Mouse (Mus musculus): ENCODE results near the gene Herc1.
A peak's percentile ranks its signal among the peaks of the same experiment; 100 is the strongest.

Gene Herc1

GRCm38 (mm10) chr9:66503879-66504411 is 153.7 kb downstream of the Herc1 start:
- DNase-seq, result no peak

GRCm38 (mm10) chr9:66504518-66504917 is 154.3 kb downstream of the Herc1 start:
- DNase-seq, result no peak

- no peak for DNase-seq
Measured at GRCm38 (mm10) chr9:66505141-66505917, 155.1 kb downstream of the Herc1 start.

DNA sequence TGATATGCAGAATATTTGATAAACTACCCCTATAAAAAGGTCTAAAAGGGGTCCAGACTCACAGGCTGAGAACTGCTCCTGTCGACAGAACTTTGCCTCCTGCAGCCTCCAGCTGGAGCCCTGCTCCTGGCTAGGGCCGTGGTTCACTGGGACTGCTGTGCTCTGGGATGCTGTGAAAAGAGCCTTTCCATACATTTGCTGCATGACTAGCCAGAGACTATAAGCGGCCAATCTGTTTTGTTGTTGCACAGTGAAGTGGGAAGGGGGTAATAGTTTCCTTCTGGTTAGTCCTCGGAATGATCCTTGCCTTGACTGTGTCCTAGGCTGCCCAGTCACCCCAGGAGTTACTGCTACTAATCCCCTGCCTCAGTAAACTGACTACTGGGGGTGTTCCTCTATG is 155.8 kb downstream of the Herc1 start:
- no peak for DNase-seq

DNA sequence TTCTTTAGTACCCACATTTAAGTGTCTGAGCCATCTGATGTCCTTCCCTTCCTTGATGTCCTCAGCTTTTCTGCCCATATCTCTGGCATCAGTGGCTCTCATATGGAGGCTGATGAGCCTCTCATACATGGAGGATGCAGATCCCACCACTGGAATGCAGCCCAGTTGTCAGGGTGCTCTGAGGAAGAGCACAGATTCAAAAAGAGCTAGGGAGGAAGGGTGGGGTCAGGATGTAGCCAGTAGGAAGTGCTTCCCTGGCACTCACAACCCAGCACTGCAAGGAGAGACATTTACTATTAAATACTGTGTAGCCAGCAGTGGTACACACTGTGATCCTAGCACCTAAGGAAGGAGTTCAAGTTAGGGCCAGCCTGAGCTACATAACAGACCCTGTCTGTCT is 156.2 kb downstream of the Herc1 start:
- no peak for DNase-seq

DNA sequence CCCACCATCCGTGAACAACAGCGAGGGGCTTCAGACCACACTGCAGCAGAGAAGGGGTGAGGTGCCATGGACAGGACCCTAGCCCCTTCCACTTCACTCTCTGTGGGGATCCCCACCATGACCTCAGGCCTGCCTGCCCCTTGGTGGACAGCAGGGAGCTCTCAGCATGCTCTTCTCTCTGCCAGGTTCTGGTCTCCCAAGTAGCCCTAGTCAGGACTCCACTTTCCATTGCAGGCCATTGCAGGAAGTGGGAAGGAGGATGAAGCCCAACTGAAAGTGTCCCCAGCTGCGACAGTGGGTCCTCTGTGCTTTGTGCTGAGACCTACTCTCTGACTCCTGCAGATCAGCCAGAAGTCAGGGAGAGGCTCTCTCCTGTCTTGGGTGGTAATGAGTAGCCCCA is 157.4 kb downstream of the Herc1 start:
- peak in 1 of 2 experiments; percentile 12 for DNase-seq

DNA sequence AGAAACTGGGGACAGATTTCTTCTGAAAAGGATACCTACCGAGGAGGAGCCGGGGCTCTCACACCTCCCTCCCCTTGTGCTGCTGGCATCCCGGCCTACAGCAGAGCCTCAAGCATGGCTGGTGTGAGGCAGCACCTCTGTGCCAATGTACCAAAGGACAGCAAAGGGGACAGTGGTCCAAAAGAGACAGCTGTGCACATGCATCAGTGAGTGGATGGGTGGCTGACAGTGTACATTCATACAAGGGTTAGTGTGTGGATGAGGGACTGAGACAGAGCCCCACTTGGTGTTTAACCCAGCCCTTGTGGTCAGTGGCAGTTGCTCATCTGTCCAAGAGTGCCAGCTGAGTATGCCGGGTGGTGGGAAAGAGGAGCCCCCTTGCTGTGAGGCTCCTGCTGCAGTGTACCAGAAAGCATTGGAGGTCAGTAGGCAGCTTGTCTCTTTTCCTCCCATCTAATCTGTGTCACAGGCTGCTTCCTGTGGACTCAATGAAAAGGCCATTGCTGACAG is 158.7 kb downstream of the Herc1 start:
- peak in 1 of 2 experiments; percentile 21 for DNase-seq

GRCm38 (mm10) chr9:66510351-66510841 is 160.1 kb downstream of the Herc1 start:
- DNase-seq, result peak; percentile 70 to 77

- peak; percentile 43 to 47 for DNase-seq
Measured at GRCm38 (mm10) chr9:66510944-66511343, 160.7 kb downstream of the Herc1 start.

- peak; percentile 92 to 96 for DNase-seq
Measured at GRCm38 (mm10) chr9:66511580-66512350, 161.5 kb downstream of the Herc1 start.

DNA sequence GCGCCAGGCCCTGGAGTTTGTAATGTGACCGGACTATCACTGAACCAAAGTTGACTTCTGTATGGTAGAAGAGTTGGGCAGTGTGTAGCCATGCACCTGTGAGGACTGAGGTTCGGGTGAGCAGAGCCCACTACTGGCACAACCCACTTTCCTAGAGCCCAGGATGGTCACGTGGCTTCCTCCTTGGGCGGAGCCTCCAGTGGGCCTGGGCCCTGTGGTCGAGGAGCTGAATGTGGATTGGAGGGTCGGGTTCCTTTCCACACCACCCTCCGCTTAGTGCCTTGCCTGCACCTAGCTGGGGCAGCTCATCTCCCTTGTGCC is 162.1 kb downstream of the Herc1 start:
- peak; percentile 76 to 80 for DNase-seq

DNA sequence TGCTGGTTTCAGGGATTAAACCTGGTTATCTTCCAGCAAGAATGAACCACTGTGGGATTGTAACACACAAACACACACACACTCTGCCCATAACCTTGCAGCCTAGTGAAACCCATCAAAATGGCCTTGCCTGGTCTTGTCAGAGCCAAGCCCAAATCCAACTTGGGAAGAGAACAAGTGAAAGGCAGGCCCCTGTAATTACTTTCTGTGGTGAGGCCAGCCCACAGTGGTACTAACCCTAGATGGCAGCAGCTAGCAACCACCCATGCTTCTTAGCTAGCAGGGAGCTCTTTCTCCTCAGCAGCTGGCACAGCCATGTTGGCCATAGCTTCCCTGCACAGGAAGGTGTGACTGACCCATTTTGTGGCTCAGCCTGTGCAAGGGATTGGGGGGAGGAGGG is 162.9 kb downstream of the Herc1 start:
- DNase-seq, result peak; percentile 21 to 33

- DNase-seq, result no peak
Measured at GRCm38 (mm10) chr9:66513661-66514255, 163.5 kb downstream of the Herc1 start.

DNA sequence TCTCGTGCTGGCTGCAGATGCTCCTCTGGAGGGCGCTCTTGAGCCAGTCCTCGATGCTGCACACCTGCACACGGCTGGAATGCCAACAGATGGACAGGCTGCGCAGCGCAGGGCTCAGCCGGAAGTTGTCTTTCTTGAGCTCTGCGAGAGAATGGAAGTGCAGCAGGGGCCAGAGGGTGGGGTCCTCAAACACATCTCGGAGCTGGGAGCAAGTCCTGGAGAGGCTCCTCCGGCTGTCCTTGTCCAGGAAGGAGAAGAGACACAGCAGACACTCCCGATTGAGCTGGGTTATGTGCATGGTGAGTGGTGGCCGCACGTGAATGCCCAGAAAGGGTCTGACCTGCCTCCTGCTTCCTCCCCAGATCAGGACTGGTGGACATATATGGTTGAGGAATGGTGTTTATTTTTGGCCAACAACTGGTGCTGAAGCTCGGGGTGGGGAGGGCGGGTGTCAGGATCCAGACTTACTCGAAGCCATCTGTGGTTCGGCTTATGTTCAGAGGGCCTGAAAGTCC is 164.1 kb downstream of the Herc1 start, which contains the start of gene Fbxl22:
Gene Fbxl22, minus strand, starts transcription at position 338 of the 515 bp plus-strand sequence.
- peak; percentile 60 to 62 for DNase-seq

- no peak for DNase-seq
Measured at GRCm38 (mm10) chr9:66515115-66515514, 164.9 kb downstream of the Herc1 start.

- peak in 1 of 2 experiments; percentile 15 for DNase-seq
Measured at GRCm38 (mm10) chr9:66515680-66516210, 165.5 kb downstream of the Herc1 start.

DNA sequence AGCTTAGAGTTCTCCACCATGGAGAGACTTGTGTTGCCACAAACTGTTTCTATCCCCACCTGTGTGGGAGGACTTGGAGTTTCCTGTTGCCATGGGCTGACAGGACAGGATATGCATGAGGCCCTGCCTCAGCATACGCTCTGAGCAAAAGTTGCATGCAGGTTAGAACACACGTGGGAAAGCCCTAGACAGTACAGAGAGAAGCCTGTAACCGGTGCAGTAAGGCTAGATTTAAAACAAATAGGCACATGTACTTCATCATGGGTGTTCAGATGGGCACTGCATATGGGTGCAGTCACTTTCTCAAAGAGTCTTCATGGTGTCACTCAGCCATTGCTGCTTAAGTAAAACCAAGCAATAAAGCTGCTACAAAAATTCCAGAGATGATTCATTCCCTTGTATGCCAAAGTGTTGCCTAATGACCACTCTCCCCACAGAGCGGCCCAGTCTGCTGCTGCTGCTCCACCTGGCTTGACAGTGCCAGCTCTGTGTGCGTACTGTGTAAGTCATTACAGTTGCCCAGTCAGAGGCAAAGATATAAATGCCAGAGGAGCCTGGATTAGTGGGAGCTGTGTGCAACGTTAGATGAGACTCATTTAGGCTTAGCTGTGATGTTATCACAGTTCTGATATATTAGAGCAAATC is 166.2 kb downstream of the Herc1 start:
- peak; percentile 65 to 68 for DNase-seq

GRCm38 (mm10) chr9:66517746-66518145 is 167.5 kb downstream of the Herc1 start:
- no peak for DNase-seq

DNA sequence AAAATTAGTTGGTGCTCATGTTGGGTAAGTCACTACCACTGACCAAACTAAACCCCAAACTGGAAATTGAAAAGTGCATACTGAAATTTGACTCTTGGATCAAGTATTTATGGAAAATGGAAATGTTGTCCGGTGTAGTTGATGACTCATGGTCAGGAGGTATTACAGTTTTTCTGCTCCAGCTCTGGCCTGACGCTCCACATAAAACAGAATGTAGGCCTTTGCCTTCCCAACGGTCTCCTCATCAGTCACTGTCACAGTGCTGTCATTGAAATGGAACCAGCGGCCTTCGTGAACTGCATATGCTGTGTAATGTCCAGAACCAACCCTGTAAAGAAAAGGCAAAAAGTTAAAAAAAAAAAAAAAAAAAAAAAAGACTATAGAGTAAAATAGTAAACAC is 168.0 kb downstream of the Herc1 start:
- DNase-seq, result no peak

DNA sequence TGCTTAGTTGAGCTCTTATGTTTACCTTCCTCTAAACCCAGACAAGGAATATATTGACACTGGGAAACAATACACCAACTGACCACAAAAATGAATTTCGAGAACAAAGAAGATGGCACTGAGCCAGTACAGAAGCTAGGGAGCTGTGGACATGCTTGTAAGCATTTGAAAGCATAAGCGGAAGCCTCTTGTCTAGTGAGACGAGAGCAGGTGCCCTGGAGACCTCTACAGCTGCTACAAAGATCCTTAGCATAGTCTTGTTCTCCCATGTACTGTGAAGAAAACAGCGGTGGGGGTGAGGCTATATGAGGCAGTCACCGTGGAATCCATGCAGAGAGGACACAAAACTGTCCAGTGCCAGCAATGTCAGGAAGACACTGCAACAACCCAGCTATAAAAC is 168.7 kb downstream of the Herc1 start:
- DNase-seq, result no peak

- no peak for DNase-seq
Measured at GRCm38 (mm10) chr9:66520299-66520698, 170.0 kb downstream of the Herc1 start.

GRCm38 (mm10) chr9:66521595-66521994 is 171.3 kb downstream of the Herc1 start:
- DNase-seq, result no peak

All from cerebellum, postnatal 36 days (tissue).